Mouse (Mus musculus): ENCODE measurements around the gene Lmbrd1. TPM values are rescaled to one million over a fixed set of nuclear protein-coding genes. Genes with fewer than 3 reads are reported as not detected.
"Not testable (repeated sequence)": the region's sequence is repeated elsewhere in the genome, so short reads cannot be mapped to it uniquely, and the experiment has no call there.

The Lmbrd1 gene
- polyA plus RNA-seq, 1 experiment from 2014 or later = 36.6 TPM

DNA sequence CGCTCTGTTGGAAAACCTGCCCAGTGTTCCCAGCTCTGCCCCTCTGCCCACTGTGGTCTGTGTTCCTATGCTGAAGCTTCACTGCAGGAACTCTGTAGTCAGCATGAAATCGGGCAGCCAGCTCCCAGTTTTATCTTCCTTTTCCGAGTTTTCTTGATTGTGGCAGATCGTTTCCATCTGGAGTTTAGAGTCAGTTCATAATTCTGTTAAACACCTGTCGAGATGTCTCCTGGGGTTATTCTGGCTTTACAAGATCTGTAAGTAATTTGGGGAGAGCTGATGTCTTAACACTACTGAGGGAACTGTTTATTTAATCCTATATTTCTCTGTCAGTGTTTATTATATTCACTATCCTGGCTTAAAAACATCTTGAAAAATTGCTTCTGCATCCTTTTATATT, 56.4 kb downstream of the Lmbrd1 start:
- Histone ChIP-seq H3K4me2 (replicated peaks) (no peak overlapping the region), H3K4me1 (replicated peaks) (no peaks in the 10 kb centered on the region), H3K9ac (no peak overlapping the region), H3K4me3 (replicated peaks) (no peak overlapping the region), H3K27me3 (replicated peaks) (no peaks in the 10 kb centered on the region), H3K36me3 (peaks cover 7% of the 10 kb centered on the region; the same call in 1 of the 2 replicates), H3K27ac (no peak overlapping the region), H3K9me3 (no peaks in the 10 kb centered on the region)
- ATAC-seq = no peak
- WGBS = 58% methylated on average over 5 of the region's 5 CpGs

DNA sequence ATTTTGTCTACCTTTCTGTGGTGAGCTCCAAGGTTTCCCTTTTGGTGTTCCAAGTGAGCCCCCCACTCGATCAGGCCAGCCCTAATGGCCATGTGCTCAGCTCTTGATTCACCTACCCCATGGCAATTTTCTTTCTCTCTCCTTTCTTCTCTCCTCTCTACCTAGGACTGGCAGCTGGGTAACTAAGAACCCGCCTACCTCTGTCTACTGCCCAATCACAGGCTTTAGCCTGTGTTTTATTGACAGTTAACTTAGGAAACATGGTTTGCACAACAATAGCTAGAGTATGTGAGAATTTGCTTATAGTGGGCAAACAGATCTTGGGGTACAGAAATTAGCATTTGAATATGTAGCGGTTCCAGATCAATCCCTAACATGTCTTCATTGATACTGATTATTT, 62.5 kb downstream of the Lmbrd1 start:
- Histone ChIP-seq H3K9ac (no peak overlapping the region), H3K27me3 (replicated peaks) (no peaks in the 10 kb centered on the region), H3K27ac (no peak overlapping the region), H3K4me2 (replicated peaks) (no peak overlapping the region), H3K4me3 (replicated peaks) (no peak overlapping the region), H3K9me3 (no peaks in the 10 kb centered on the region), H3K4me1 (replicated peaks) (no peaks in the 10 kb centered on the region), H3K36me3 (0 out of 2 replicates have a peak, but pooled peaks cover 2% of the 10 kb centered on the region)
- no peak for ATAC-seq
- 86% methylated on average over 3 of the region's 3 CpGs for WGBS

DNA sequence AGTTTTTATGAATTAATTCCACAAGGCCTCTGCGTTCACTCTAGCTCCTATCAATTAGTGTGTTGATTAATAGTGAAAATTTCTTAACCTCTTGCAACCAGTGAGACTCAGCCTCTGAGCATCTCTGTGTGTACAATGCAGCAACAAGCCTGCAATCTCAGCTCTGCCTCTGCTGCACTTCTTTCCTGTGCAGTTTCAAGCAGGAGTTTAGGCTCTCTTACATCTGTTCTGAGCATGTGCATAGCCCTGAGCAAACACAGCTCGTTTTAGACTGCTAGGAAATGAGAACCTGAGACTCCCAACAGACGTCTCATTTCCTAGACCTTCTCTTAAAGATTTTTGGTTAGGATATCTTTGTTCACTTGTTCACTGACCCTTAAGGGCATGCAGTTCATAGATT, 63.1 kb downstream of the Lmbrd1 start:
- Histone ChIP-seq H3K4me1 (replicated peaks) (no peaks in the 10 kb centered on the region), H3K36me3 (0 out of 2 replicates have a peak, but pooled peaks cover 2% of the 10 kb centered on the region), H3K4me3 (replicated peaks) (no peak overlapping the region), H3K27ac (no peak overlapping the region), H3K9me3 (no peaks in the 10 kb centered on the region), H3K9ac (no peak overlapping the region), H3K4me2 (replicated peaks) (no peak overlapping the region), H3K27me3 (replicated peaks) (no peaks in the 10 kb centered on the region)
- WGBS = 55% methylated on average over 3 of the region's 3 CpGs
- no peak for ATAC-seq

- H3K27ac ChIP-seq = no peak overlapping the region
- H3K27me3 ChIP-seq (replicated peaks) = no peaks in the 10 kb centered on the region
- H3K9me3 ChIP-seq = no peaks in the 10 kb centered on the region
- H3K4me3 ChIP-seq (replicated peaks) = no peak overlapping the region
- no peaks in the 10 kb centered on the region for H3K4me1 ChIP-seq (replicated peaks)
- peaks cover 2% of the 10 kb centered on the region; the same call in 1 of the 2 replicates for H3K36me3 ChIP-seq
- H3K9ac ChIP-seq = no peak overlapping the region
- no peak for ATAC-seq
- 89% methylated on average over 9 of the region's 9 CpGs for WGBS
- no peak overlapping the region for H3K4me2 ChIP-seq (replicated peaks)
Measured at GRCm38 (mm10) chr1:24743191-24743924, 64.9 kb downstream of the Lmbrd1 start.

DNA sequence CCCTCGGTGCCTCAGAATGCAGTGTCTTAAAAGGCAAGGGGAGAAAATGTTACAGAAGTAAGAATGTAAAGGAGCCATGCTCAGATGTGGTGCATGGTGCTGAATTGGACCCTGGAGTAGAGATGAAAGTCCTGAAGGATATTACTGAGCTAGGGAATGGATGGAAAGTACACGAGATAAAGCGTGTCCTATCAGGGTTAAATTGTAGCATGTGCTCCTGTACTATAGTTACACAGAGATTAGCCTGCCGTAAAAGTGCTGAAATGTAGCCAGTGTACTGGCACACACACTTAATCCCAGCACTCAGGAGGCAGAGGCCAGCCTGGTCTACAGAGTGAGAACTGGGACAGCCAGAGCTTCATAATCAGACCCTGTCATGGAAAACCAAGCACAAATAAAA, 74.3 kb downstream of the Lmbrd1 start:
- H3K36me3 ChIP-seq = 0 out of 2 replicates have a peak, but pooled peaks cover 5% of the 10 kb centered on the region
- H3K4me3 ChIP-seq (replicated peaks) = no peak overlapping the region
- no peak overlapping the region for H3K27ac ChIP-seq
- H3K4me1 ChIP-seq (replicated peaks) = no peaks in the 10 kb centered on the region
- ATAC-seq = peak; percentile 83
- H3K9me3 ChIP-seq = no peaks in the 10 kb centered on the region
- H3K9ac ChIP-seq = no peak overlapping the region
- 80% methylated on average over 4 of the region's 4 CpGs for WGBS
- no peaks in the 10 kb centered on the region for H3K27me3 ChIP-seq (replicated peaks)
- no peak overlapping the region for H3K4me2 ChIP-seq (replicated peaks)

DNA sequence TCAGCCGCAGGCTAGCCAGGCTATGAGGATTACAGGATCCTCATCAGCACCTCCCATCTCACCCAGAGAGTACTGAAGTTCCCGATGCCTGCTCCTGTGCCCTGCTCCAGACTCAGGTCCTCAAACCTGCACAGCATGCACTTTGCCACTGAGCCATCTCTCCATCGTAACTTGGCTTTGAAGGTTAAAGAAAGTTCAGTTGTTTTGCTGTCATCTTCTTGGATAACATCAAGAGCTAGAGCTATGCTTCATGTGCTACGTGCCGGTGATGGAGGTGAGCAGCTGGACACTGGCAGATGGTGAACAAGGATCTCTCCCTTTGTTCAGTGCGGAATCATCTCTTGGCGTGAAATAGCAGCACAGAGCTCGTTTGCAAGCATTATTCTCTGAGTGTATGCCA, 80.1 kb downstream of the Lmbrd1 start:
- H3K4me1 ChIP-seq (replicated peaks) = no peaks in the 10 kb centered on the region
- H3K9me3 ChIP-seq = no peaks in the 10 kb centered on the region
- ATAC-seq = no peak
- 87% methylated on average over 8 of the region's 8 CpGs for WGBS
- no peak overlapping the region for H3K4me2 ChIP-seq (replicated peaks)
- H3K27ac ChIP-seq = no peak overlapping the region
- H3K36me3 ChIP-seq = no peaks in the 10 kb centered on the region
- H3K4me3 ChIP-seq (replicated peaks) = no peak overlapping the region
- H3K9ac ChIP-seq = no peak overlapping the region
- no peaks in the 10 kb centered on the region for H3K27me3 ChIP-seq (replicated peaks)

- H3K36me3 ChIP-seq = no peaks in the 10 kb centered on the region
- H3K9ac ChIP-seq = no peak overlapping the region
- no peak overlapping the region for H3K4me2 ChIP-seq (replicated peaks)
- H3K4me3 ChIP-seq (replicated peaks) = no peak overlapping the region
- ATAC-seq = 0 out of 2 replicates have a peak, but pooled peaks have one; percentile 43
- no peak overlapping the region for H3K27ac ChIP-seq
- no peaks in the 10 kb centered on the region for H3K27me3 ChIP-seq (replicated peaks)
- 79% methylated on average over 8 of the region's 8 CpGs for WGBS
- no peaks in the 10 kb centered on the region for H3K4me1 ChIP-seq (replicated peaks)
- H3K9me3 ChIP-seq = no peaks in the 10 kb centered on the region
Measured at GRCm38 (mm10) chr1:24766466-24766865, 88.0 kb downstream of the Lmbrd1 start.

DNA sequence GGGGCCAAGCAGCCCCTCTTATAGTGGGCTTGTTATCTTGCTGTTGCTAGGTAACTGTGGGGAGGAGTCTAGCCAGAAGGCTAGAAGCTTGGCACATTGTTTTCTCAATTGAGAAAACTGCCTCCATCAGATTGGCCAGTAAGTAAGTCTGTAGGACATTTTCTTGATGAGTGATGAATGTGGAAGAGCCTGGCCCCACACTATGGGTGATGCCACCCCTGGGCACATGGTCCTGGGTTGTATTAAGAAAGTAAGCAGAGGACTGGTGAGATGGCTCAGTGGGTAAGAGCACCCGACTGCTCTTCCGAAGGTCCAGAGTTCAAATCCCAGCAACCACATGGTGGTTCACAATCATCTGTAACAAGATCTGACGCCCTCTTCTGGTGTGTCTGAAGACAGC, 88.8 kb downstream of the Lmbrd1 start:
- H3K27me3 ChIP-seq (replicated peaks); H3K4me1 ChIP-seq (replicated peaks); H3K4me2 ChIP-seq (replicated peaks); H3K36me3 ChIP-seq; H3K4me3 ChIP-seq (replicated peaks); H3K9me3 ChIP-seq; ATAC-seq; H3K27ac ChIP-seq; H3K9ac ChIP-seq: not testable (repeated sequence)
- 86% methylated on average over 3 of the region's 3 CpGs for WGBS

DNA sequence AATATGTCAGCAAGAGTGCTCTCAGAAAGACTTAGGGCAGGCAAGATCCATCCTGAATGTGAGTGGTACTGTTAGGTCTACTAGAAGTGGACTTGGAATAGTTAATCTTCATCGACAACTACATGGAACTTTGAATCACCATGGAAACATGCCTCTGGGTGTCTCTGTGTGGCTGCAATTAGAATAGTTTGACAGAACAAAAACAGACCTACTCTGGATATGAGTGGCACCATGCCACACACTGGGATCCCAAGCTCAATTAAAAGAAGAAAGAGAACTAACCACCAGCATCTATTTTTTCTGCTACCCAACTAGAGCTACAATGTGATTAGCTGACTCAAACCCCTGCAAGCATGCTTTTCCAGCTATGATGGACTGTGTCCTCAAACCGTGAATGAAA, 95.2 kb downstream of the Lmbrd1 start:
- H3K36me3 ChIP-seq = no peaks in the 10 kb centered on the region
- H3K9ac ChIP-seq = no peak overlapping the region

GRCm38 (mm10) chr1:24776576-24776975, 98.1 kb downstream of the Lmbrd1 start:
- 79% methylated on average over 2 of the region's 2 CpGs for WGBS

More for the DNA sequence above, 95.2 kb downstream of the Lmbrd1 start:
- Histone ChIP-seq H3K9me3 (no peaks in the 10 kb centered on the region), H3K4me2 (replicated peaks) (no peak overlapping the region), H3K27ac (no peak overlapping the region), H3K4me3 (replicated peaks) (no peak overlapping the region), H3K4me1 (replicated peaks) (no peaks in the 10 kb centered on the region), H3K27me3 (replicated peaks) (no peaks in the 10 kb centered on the region)
- WGBS = 77% methylated on average over 2 of the region's 2 CpGs
- ATAC-seq = no peak

DNA sequence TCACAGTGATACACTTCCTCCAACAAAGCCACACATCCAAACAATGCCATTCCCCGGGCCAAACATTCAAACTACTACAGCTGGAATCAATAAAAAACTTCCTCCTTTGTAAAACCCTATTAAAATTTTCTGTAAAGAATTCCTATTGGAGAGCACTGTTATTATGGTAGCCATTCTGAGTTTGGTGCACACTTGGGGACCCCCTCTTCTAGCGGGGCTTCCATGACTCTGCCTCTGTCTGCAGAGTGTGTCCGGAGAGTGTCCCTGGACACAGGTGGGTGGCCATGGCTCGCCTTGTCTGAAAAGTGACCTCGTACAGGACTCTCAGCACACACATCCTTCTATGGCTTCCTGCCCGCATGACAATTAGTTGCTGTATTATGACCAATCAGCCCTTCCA, 114.7 kb downstream of the Lmbrd1 start:
- Histone ChIP-seq H3K36me3 (no peaks in the 10 kb centered on the region), H3K4me1 (replicated peaks) (no peaks in the 10 kb centered on the region), H3K4me2 (replicated peaks) (no peak overlapping the region), H3K9ac (no peak overlapping the region), H3K27ac (no peak overlapping the region), H3K9me3 (no peaks in the 10 kb centered on the region), H3K4me3 (replicated peaks) (no peak overlapping the region), H3K27me3 (replicated peaks) (no peaks in the 10 kb centered on the region)
- WGBS = 94% methylated on average over 6 of the region's 6 CpGs
- ATAC-seq = no peak

More at GRCm38 (mm10) chr1:24776576-24776975, 98.1 kb downstream of the Lmbrd1 start:
- Histone ChIP-seq H3K27me3 (replicated peaks) (no peaks in the 10 kb centered on the region), H3K9me3 (no peaks in the 10 kb centered on the region), H3K4me3 (replicated peaks) (no peak overlapping the region), H3K4me2 (replicated peaks) (no peak overlapping the region), H3K36me3 (no peaks in the 10 kb centered on the region), H3K27ac (no peak overlapping the region), H3K9ac (no peak overlapping the region), H3K4me1 (replicated peaks) (no peaks in the 10 kb centered on the region)
- no peak for ATAC-seq

DNA sequence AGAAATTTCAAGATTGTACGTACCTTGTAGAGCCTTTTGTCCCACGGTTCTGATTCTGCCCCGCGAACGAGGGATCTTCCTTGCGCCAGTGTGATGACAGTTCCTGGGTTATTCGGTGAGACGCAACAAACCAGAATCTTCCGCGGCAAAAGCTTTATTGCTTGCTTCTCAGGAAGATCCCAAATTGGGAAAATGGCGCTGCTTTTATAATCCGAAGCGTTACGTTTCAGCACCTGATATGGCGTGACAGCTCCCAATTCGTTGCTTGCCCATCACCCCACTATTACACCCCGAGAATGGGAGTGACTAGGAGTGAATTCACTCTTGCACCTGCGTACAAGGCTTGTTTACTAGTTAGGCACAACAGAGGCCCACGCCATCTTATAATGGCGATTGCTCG, 129.5 kb downstream of the Lmbrd1 start:
- H3K9me3 ChIP-seq; H3K4me2 ChIP-seq (replicated peaks); H3K4me3 ChIP-seq (replicated peaks); H3K27me3 ChIP-seq (replicated peaks); ATAC-seq; H3K9ac ChIP-seq; H3K4me1 ChIP-seq (replicated peaks); H3K27ac ChIP-seq; H3K36me3 ChIP-seq: not testable (repeated sequence)
- 95% methylated on average over 21 of the region's 21 CpGs for WGBS
